8 mouse cellular contexts compared by ENCODE assay signal in genomic region chr2:125606220-125606845, GRCm38 (mm10). TPM values are rescaled to one million over a fixed set of nuclear protein-coding genes. Genes with fewer than 3 reads are reported as not detected.
A peak's percentile ranks its signal among the peaks of the same experiment; 100 is the strongest.
DNase-seq lines count a peak whose midpoint lies in the region; ATAC-seq and TF ChIP-seq lines count a peak whose summit lies in the region.
"Had no signal": no experiment of that assay in that cellular context is flagged by ENCODE, and none has a peak within 500 bp of the region (broad histone marks: within the 10 kb centered on the region; RNA-seq: fewer than 3 reads in every experiment).

No protein-coding gene starts in this region.

- DNase-seq in left cerebral cortex, postnatal 25 days (ENCODE audit: low spot score in 2 of 2) = peak; percentile 12 to 28
- no peak for DNase-seq in left cerebral cortex, adult 18-20 months (ENCODE audit: low spot score in 2 of 2)
- DNase-seq in gastrocnemius, adult 2 months = peak; percentile 77
- peak; percentile 39 to 77 for DNase-seq in layer of hippocampus, adult 18-20 months (ENCODE audit: low spot score in 2 of 2)
- DNase-seq in right cerebral cortex, postnatal 4 days = peak; percentile 33
- DNase-seq in adrenal gland, postnatal 25 days = no peak

- no peak for TF ChIP-seq CTCF in gastrocnemius, adult 2 months (IDR thresholded peaks at IDR 0.05)

- intact Hi-C loops in left cerebral cortex, postnatal 25 days (cut with DNase I) = no loop called here
- intact Hi-C loops in gastrocnemius, adult 2 months (cut with DNase I) = no loop called here

- H3K9ac ChIP-seq in hindbrain, embryonic 16.5 days (ENCODE audit: low read depth, low read length) = no peak overlapping the region

- H3K4me3 ChIP-seq in gastrocnemius, adult 2 months = peak overlapping the region; percentile 16; the same call in 1 of the 2 replicates
- no peak overlapping the region for H3K4me3 ChIP-seq in hindbrain, embryonic 16.5 days (ENCODE audit: low read length)

- H3K9me3 ChIP-seq in hindbrain, embryonic 16.5 days (ENCODE audit: control insufficient read depth, low read length) = no peaks in the 10 kb centered on the region

- H3K4me2 ChIP-seq in hindbrain, embryonic 16.5 days (ENCODE audit: low read length) = no peak overlapping the region

- H3K27ac ChIP-seq in gastrocnemius, adult 2 months = peak overlapping the region; percentile 32; the same call in 1 of the 2 replicates
- H3K27ac ChIP-seq in hindbrain, embryonic 16.5 days (ENCODE audit: low read depth, low read length) = no peak overlapping the region
- H3K27ac ChIP-seq: macrophage had no signal

- no peaks in the 10 kb centered on the region for H3K27me3 ChIP-seq in hindbrain, embryonic 16.5 days (replicated peaks; ENCODE audit: control insufficient read depth, insufficient read depth, low read length)

- no peak for ATAC-seq in hindbrain, embryonic 16.5 days

- H3K36me3 ChIP-seq in hindbrain, embryonic 16.5 days (ENCODE audit: control insufficient read depth, insufficient read depth, low read length) = no peaks in the 10 kb centered on the region

- H3K4me1 ChIP-seq in hindbrain, embryonic 16.5 days (ENCODE audit: control insufficient read depth, insufficient read depth, low read depth, low read length) = no peaks in the 10 kb centered on the region

- WGBS in hindbrain, embryonic 16.5 days = 81% methylated on average over 17 of the region's 17 CpGs

RNA-seq across cellular contexts. Expression of gene Cep152, which starts 18.6 kb away (rescaled TPM):
- 1 to 10 TPM; 2.0 to 2.5 TPM for total RNA-seq in left cerebral cortex, postnatal 25 days (2021)
- total RNA-seq in left cerebral cortex, adult 18-20 months (2021) = 1 to 10 TPM; 2.6 TPM
- 1 to 10 TPM; 1.2 to 1.4 TPM for total RNA-seq in gastrocnemius, adult 2 months (2021)
- 1 to 10 TPM; 3.2 TPM for total RNA-seq in layer of hippocampus, adult 18-20 months (2021)
- polyA plus RNA-seq in hindbrain, embryonic 16.5 days (2015; fragmentation: Nextera tagmentation; extraction: Ambion mirVana) = 2.4 and 3.0 TPM in 2 replicates
- total RNA-seq in adrenal gland, postnatal 25 days (2021) = 5.1 TPM in 2 replicates

Comparison
In these comparisons a context has a peak if more than half of its experiments do, and no peak if none do; other contexts are left out.
1. DNase-seq: peak in left cerebral cortex, postnatal 25 days (2 of 2), gastrocnemius, adult 2 months (single experiment), layer of hippocampus, adult 18-20 months (2 of 2) and right cerebral cortex, postnatal 4 days (single experiment); none in left cerebral cortex, adult 18-20 months (0 of 2) and adrenal gland, postnatal 25 days (single experiment).